Mouse (Mus musculus) thymus, postnatal 10 days (tissue): ENCODE measurements at regions not wholly inside any gene's neighbourhood (a gene's known extent, or its start where the extent isn't known, plus 50 kb on each side); places are given as distances from the start of the nearest gene placed in this dataset.

Experiments
- DNase-seq, 2 experiments: peaks; one replicate each; pipeline ENCODE4 v3.0.0; 2021; ENCODE audit warnings: low spot score in 2 of 2

DNA sequence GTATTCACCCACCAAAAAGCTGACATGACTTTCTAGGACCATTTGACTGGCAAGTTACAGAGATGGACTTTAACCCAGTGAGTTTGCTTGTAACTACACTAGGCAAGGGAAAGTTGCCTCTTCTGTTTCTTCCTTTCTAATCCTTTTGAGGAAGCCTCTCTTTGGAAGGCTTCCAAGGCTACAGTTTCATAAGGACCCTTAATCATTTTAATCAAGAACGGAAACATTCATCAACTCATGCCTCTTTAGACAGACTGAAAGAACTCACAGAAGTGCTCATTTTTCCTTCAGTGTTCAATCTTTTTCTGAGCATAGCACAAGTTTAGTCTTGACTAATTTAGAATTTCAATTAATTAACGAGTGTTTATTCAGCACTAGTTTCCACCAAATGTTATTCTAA, 84.2 kb downstream of the Ddx1 start:
- no peak for DNase-seq

DNA sequence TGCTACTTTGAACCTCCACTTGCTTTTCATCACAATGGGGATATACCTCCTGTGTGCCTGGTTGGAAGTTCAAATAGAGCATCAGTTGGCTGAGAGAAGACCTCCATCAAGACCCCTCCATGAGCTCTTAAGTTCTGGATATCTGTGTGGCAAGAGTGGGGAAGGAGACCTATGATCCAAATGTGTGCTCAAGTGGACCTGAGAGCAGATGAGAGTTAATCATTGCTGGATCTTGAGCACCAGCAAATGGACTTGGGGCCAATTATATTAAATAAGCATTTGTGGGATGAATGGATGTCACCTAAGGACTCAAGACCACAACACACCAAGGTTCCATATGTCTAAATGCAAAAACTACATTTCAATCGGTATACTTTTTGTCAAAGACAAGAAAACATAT, 88.0 kb downstream of the Ddx1 start:
- DNase-seq, result no peak

DNA sequence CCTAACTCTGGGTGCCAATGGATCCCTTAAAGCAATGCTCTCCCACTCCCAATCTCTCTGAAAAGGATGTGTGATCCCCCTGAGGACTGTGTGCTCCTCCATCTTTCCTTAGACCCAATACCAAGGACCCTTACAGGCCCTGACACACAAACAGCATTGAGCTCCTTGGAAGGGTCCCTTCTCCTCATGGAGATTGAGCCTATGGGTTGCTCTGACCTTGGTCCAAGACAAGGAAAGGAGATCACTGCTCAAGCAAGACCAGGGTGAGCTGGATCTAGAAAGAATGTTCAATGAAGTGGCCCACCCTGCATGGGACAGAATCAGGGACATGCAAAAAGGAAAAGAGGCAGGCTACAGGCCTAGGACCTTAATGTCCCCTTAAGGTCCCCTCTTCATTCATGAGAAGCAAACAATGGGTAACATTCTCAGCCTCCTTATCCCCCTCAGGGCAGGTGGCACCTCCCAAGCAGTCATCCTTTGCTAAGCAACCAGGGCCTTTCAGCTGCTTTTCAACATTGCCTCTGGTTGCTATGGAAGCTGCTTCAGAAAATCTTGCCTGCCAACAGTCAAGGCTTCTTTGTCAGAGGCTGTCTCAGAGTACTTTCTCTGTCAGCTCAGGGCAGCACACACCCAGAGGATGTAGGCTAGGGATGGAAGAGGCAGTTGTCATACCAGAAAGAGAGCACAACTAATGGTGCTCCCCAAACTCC, 89.5 kb downstream of the Ddx1 start:
- DNase-seq, result no peak

DNA sequence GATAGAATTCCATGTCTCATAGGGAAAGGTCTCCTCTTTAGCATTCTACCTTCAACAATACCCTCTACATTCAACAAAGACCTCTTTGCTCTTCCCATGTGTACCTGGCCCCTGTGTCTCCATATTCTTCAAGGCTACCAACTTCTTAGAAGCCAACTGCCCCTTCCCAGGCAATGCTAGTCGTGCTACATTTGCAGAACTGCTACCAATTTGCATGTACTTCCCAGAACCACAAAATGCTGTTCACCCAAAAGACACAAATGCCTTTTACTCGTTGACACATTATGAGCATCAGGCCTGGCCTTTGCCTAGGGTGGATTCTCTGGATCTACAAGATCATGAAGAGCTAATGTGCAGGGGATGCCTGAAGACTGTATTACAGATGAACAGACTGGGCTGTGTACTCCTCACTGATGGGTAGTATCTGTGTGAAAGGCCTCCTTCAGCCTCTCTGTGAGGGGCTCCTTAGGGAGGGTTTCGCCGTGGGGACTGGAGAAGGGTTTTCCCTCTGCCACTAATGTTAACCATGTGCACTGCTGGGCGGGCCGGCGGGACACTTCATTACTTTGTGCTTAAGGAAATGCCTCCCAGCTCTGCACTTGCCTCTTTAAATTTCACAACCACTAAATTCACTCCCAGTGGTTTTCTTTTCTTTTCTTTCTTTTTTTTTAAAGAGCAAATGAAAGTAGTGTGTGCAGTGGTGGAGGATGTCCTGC, 91.2 kb downstream of the Ddx1 start:
- DNase-seq, result no peak

DNA sequence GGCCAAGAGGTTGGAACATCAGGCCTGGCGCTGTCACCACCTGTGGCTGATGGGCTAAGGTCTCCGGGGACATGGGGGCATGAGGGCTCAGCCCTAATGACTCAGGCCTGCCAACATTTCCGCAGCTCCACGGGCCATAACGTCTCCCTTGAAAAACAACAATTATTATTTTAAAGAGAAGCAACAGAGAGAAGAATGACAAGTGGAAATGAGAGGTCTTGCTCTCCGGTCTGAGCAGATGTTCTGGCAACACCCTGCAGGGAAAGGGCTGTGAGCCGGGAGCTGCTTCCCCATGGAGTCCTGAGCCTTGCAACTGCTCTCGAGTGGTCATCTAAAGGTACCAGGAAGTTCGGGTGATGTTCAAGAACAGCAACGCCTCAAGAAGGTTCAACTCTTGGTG, 91.9 kb downstream of the Ddx1 start:
- no peak for DNase-seq

DNA sequence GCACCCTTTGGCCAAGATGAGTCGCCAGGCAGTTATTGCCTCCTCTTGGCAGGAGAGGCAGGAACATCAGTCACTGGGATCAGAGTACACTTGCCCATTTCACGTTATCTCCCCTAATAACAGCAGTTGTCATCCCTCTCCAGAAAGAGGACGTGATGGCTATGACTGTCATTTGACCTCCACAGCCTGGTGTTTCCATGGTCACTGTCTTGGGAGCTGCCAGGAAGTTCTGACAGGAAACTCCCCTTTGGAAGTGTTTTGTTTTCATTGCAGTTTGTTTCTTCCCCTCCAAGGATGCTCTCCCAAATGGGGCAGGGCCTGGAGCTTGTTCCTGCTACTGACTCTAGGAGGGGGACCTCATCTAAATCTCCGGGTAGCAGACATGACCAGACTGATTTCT, 98.3 kb downstream of the Ddx1 start:
- no peak for DNase-seq

DNA sequence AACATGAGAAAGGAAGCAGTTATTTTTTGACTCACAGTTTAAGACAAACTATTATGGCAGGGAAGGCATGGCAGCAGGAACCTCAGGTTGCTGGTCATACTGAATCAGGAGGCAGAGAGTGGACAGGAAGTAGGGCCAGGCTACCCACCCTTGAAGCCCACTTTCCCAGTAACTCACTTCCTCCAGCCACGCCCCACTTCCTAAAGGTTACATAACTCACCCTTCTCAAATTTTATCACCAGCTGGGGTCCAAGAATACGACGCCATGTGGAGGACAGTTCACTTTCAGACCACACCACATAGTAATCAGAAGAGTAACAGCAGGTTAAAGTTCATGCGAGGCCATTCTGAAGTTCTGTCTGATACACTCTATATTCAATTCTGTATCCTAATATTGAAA, 101.8 kb downstream of the Ddx1 start:
- DNase-seq, result no peak

DNA sequence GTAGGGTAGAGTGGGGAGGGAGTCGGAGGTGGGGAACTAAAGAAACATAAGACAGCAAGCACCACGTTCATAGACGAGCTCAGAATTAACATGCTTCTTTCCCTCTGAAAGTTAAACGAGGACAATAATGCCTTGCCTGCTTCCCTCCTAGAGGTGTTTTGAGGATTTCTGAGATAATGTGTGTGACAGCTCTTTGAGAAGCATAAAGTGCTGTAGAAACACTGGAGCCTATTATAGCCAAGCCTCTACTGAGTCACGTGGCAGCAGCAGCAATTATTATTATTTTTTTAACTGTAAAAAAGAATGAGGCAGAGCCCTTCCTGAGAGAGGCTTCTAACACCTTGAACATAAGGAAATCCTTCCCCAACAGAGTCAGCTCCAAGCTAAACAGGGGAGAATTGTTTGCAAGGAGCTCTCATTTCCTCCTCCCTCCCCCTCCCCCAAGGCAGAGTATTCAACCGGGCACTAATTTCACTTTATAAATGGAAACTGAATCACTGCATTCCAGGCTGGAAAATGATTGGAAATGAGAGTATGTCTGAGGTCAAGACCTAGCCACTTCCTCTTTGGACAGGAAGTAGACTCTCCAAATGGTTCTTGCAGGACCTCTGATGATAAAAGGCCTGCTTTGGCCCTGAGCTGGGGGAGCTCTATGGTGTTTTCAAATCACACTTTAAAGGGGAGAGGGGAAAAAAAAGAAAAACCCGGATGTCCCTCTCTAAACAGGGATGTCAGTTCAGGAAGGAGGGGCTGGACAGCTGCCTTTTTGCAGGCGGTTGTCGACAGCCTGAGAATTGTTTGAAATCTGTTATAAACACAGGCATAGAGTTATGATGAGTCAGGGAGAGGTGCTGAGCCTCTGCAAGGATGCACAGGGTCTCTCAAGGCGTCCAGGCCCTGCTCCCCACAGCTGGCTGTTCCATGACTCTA, 103.6 kb downstream of the Ddx1 start:
- DNase-seq, result no peak

DNA sequence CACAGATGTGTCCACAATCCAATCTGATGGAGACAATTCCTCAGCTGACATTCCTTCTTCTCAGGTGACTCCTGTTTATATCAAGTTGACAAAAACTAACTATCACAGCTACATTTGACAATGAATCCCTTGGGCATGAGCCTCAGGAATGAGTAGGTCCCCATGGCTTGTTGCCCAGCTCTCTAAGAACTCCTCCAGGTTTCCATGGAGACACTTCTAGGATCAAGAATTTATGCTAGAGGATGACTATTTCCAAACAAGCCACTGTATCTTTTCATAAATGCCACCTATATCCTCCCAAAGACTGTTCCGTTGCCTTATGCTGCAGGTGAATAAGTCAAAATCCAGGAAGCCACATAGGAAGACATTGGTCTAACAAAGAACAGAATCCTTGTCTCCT, 104.3 kb downstream of the Ddx1 start:
- DNase-seq, result no peak

DNA sequence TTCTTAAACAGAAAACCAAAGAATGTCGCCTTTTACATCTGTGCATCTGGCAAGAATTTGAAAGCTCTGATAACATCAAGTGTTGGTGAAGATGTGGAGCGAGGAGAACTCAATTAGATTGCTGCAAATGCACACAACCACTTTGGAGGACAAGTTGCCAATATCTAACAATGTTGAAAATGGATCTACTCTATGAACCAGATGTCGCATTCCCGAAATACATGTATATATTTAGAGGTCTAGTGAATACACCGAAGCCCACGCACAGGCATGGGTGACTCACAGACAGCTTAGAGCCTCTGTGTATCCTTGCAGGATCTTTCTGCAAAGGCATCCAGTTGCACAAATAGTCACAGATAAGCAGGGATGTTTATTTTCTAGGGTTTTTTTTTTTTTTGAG, 108.4 kb downstream of the Ddx1 start:
- DNase-seq, result no peak

DNA sequence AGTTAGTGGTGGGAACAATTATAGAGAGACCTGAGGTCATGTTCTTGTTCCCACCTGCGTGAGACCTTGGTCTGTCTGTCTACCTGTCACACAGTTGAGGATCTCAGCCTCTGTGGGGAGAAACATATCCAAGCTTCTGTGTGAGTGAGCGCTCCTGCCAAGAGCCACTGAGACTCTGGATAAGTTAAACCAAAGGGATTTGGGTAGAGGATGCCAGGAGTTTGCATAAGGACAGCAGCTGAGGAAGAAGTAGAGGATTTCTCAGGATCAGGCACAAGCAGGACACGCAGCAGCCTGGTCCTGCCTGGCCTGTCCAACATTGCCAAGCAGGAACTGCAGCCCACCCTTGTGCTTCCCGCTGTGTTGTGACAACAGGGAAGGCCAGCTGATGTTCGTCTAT, 109.8 kb downstream of the Ddx1 start:
- no peak for DNase-seq

DNA sequence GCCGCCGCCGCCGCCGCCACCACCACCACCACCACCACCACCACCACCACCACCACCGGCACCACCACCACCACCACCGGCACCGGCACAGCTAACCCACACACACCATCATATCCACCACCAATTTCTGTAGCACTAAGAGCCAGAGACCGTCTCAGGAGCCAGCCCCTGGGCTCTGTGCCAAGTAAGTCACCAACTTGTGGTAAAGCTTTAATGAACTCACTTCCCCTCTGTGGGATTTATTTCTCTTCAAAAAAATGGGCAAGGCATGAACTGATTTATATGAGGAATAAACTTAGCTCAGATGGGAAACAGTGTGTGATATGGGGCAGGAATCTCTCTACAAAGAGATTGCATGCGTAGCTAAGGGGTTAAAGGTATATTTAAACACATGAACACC, 114.8 kb downstream of the Ddx1 start:
- DNase-seq, result no peak

DNA sequence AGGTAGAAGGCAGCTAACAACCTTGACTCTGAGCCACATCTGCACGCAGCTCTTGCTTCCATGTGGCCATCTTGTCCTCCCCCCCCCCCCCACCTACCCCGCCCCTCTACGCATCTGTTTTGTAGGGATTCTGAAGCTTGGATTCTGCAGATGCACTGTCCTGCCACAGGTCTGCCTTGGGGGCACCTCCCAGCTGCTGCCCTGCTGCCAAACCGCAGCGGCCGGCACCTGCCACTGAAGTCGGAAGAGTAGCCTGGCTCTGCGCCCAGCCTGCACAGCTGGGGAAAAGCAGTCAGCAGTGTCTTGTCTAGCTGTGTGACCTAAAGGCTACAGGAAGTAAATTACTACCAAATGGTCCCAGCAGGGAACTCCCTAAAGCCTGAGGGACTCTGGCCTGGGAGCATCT, 119.3 kb downstream of the Ddx1 start:
- DNase-seq, result no peak

DNA sequence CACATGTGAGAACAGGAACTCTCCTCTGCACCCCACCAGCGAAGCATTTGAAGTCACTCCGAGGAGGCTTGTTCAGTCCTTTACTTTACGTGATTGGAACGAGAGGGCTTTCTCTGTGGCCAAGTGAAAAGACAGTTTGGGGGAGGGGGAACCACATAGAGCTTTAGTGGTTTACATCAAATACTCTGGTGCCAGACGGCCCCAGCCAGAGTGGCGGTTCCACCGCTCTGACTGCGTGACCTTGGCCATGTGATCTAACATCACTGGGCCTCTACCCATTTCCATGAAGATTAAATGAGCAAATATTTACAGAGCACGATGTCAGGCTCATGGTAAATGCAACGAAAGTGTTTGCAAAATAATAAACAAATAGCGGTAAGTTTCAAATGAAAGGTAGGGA, 121.6 kb downstream of the Ddx1 start:
- DNase-seq, result no peak

DNA sequence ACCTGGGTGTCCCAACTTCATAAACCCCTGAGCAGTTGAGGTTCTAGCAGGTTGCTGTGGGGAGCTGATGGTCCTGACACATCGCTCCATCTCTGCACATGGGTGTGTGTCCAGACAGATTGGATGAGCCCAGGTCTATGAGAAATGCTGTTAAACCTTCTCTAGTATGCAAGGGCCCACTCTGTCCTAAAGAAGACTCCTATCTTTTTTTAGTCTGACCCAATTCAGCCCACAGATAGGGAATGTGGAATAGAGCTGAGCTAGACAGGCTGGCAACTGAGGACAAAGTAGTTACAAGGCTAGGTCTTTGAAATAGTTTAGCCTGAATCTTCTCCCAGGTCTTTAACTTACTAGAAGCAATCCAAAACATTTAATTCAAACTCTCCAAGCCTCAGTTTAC, 124.0 kb downstream of the Ddx1 start:
- no peak for DNase-seq

DNA sequence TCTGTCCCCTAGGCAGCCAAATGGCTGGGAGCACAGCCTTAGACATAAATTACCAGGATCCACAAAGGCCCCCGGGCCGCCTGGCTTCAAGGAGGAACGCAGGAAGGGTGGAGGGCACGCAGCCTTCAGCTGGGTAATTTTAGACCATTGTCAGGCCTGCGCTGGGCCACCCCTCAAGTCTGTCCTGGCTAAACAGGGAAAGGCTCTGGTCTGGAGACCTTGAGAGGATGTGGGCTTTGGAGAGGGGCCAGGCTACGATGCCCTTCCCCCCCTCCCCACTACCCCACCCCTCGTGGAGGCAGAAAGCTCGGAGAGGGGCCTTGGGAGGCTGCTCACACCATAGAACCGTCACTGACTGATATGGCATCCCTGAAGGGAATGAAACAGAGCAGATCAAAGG, 126.7 kb downstream of the Ddx1 start:
- DNase-seq, result no peak

DNA sequence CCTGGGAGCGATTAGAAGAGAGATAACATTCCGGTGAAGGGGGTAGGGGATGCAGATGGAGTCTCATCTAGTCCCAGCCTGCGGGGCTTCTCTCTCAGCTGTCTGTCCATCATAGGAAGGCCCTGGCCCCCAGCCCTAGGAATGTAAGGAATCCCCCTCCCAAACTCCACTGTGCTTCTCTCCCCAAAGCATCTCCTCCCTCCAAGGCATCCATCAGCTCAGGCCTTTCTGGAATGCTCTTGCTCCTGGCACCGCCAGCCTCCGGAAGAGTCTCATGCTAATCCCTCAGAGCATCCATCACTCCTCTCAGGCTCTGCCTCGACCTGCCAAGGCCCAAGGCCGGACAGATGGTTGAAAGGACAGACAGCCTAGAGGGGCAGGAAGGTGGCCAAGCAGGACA, 128.4 kb downstream of the Ddx1 start:
- no peak for DNase-seq

DNA sequence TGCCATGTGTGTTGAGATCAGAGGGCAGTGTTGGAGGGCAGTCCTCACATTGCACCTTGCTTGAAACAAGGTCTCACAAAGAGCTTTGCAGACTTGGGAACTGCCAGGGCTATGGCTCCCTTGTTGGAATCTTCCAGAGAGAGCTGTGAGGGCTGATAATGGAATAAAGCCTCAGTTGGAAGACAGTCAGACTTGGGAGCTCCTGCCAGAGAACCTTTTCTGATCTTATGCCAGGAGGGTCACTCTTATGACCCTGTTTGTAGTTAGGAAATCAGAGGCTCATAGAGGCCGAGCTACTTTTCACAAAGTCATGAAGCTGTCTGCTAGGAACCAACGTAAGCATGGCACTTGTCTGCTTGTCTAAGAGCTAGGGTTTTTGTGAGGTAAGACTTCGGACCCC, 129.4 kb downstream of the Ddx1 start:
- DNase-seq, result no peak

DNA sequence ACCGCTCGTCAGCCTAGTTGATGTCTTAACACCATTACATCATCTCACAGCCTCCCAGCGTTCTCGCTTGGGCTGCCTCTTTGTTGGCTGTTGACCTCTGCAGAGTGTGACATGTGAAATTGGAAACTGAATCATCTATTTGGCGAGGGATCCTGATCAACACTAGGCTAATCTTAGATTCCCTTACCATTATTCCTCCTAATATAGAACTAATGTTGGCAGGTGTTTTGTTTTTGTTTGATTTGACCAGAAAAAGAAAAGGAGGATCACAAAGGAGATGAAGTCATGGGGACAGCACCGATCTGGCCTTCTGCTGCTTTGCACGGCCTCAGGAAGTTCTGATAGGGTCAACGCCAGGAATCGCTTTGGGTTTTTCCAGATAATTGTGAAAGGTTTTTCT, 131.0 kb downstream of the Ddx1 start:
- DNase-seq, result no peak

DNA sequence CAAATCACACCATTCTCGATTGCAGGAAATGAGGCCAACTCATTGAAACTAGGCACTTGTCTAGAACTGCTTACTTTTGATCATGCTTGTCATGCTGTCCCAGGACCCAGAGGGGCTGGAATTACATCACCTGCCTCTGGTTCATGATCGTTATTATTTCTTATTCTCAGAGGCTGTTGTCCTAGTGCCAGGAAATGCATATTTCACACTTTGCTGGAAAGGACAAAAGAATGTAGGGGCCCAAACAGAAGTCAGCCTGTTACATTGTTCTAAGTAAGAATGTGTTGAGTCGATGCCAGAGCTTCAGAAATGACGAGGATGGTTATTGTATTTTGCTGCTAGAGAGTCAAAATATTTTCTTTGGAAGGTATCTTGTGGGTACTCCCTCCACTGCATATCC, 134.7 kb downstream of the Ddx1 start:
- DNase-seq, result no peak

DNA sequence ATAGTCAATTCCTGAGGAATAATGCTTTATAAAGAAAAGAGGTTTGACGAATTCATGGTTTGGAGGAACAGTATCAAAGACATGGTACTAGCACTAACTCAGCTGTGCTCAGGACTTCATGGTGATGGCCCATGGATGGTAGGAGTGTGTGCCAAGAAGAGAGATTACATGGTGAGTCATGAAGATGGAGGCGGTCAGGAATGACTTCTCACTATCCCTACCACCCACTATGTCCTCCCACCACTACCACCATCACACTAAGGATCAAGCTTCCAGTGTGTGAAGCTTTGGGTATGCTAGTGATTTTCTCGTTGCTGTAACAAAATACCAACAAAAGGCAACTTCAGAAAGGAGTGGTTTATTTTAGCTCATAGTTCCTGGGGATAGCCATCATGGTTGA, 142.1 kb downstream of the Ddx1 start:
- DNase-seq, result no peak

DNA sequence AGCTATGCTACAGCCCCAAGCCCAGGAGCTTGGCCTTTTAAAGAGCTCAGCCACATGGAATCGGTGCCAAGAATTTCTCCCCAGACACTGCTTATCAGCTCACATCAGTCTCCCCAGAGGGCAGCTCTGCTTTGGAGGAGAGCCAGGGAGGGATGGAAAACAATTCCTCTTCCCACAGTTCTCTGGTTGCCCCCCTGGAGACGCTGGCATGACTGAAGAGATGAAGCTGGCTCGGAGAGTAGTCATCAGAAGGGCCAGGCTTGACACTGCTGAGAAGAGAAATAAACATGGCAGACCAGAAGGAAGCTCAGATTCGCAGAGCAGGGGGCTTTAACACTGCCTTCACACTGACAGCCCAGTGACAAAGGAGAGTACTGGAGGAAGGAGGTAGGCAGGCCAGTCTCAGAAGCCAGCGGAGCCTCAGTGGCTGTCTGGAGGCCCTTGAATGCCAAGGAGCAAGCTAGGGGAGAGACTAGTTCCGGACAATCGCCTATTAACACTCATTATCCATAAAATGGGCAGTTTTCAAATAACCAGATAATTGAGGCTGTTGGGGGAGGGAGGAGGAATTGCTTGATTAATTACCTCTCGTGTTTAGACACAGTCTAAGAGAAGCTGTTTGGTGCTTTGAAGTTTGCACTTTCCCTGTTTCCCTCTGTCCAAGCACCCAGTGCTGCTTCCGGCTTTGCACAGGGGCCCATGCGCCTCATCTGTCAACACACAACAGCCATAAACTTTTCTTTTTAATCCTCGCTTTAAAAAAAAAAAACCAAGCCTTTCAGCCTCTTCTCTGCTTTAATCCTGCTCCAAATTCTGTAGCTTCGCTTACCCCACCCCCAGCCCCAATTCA, 148.3 kb downstream of the Ddx1 start:
- DNase-seq, result no peak
